Mouse (Mus musculus): Measurements from ENCODE around the gene Psma6.

GRCm38 (mm10) chr12:55389132-55390081 is 5.4 kb downstream of the Psma6 start:
- no peak for TF ChIP-seq CTCF (IDR thresholded peaks at IDR 0.05; ENCODE audit: borderline replicate concordance, insufficient read depth, low read depth, low read length)
- no peak for TF ChIP-seq POLR2A (IDR thresholded peaks at IDR 0.05; ENCODE audit: borderline replicate concordance, insufficient read depth, low read length)
